22 mouse cellular contexts compared by ENCODE assay signal in genomic region chr8:87657488-87657887, GRCm38 (mm10).
"Had no signal": no experiment of that assay in that cellular context is flagged by ENCODE, and none has a peak within 500 bp of the region (broad histone marks: within the 10 kb centered on the region; RNA-seq: fewer than 3 reads in every experiment).

No protein-coding gene starts in this region.

- H3K27me3 ChIP-seq: hindbrain, embryonic 15.5 days had no signal

- H3K9ac ChIP-seq: limb, embryonic 15.5 days; liver, embryonic 13.5 days; liver, embryonic 15.5 days had no signal

- H3K36me3 ChIP-seq: heart, embryonic 13.5 days; heart, embryonic 15.5 days; hindbrain, embryonic 13.5 days; hindbrain, embryonic 15.5 days; kidney, embryonic 15.5 days; limb, embryonic 13.5 days; limb, embryonic 15.5 days; liver, embryonic 13.5 days; liver, embryonic 15.5 days had no signal

- H3K27ac ChIP-seq: heart, adult 2 months; heart, embryonic 13.5 days; heart, embryonic 15.5 days; hindbrain, embryonic 13.5 days; kidney, embryonic 15.5 days; kidney, postnatal 0 days; limb, embryonic 13.5 days; limb, embryonic 15.5 days; liver, embryonic 13.5 days; liver, embryonic 15.5 days had no signal

- H3K9me3 ChIP-seq: heart, embryonic 13.5 days; heart, embryonic 15.5 days; hindbrain, embryonic 13.5 days; hindbrain, embryonic 15.5 days; kidney, embryonic 15.5 days; limb, embryonic 13.5 days; limb, embryonic 15.5 days; liver, embryonic 13.5 days; liver, embryonic 15.5 days had no signal

- DNase-seq: gastrocnemius, postnatal 14 days; gastrocnemius, postnatal 36 days; heart, adult 11 months; heart, adult 2 months; heart, postnatal 14 days; heart, postnatal 36 days; kidney, adult 11 months; kidney, adult 2 months; kidney, adult 9 months; kidney, postnatal 14 days; layer of hippocampus, adult 9-11 months; layer of hippocampus, postnatal 36 days; liver, embryonic 13.5 days had no signal
